Mouse (Mus musculus): ENCODE measurements around the gene Pla2g12b. TPM values are rescaled to one million over a fixed set of nuclear protein-coding genes. Genes with fewer than 3 reads are reported as not detected.

The Pla2g12b gene
- total RNA-seq, 1 experiment from 2014 or later: not detected

DNA sequence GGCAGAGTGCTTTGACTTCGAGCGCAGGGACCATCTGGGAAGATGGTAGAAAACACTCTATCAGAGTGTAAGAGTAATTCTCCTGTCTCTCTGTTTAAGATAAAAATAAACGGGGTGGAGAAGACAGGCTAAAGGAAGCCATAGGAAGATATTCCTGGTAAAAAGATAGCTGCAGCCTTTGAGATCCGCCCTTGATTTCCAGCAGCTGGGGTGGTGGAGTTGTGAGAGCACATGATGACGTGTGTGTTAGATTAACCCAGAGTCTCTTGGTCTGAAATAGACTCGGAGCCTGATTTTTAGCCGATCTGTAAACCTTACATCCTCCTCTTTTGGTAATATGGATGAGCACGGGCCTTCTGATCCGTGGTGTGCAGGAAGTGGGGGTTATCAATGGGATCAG is 44.1 kb downstream of the Pla2g12b start:
- no peak for ATAC-seq (replicated peaks; ENCODE audit: insufficient number of reproducible peaks, low FRiP score, low TSS enrichment, poor library complexity, severe bottlenecking)

DNA sequence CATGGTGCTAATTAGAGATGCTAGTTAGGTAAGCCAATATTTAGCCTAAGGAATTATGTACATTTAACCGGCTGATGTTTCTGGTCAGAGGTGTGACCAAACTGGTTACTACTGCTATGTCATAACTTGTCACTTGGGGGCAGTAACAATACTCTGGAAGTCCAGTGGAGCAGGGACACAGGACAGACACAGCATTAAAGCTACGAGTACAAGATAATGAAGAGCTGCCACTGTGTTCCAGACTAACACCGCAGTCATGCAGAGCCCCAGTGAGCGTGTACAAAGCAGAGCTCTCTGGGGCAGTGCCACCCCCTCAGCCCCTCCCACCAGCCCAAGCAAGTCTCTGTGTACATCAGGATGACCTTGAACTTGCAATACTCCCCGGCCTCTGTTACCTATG is 48.4 kb downstream of the Pla2g12b start:
- ATAC-seq (replicated peaks; ENCODE audit: insufficient number of reproducible peaks, low FRiP score, low TSS enrichment, poor library complexity, severe bottlenecking): no peak

DNA sequence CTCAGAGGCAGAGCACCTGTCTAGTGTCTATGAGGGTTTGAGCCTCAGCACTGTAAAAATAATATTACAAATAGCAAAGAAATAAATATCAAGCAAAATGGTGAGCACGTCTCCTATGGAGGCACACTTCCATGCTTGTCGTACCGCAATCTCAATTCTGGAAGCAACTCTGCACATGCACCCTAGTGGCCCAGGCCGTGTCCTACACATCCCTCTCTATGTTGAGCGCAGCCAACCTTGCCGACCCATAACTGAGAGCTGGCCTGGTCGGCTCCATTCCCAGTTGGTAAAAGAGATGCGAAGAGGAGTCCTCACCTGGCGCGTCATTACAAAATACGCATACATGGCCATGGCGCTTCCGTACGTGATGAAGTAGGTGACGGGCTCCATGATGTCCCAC is 51.2 kb downstream of the Pla2g12b start:
- no peak for ATAC-seq (replicated peaks; ENCODE audit: insufficient number of reproducible peaks, low FRiP score, low TSS enrichment, poor library complexity, severe bottlenecking)

DNA sequence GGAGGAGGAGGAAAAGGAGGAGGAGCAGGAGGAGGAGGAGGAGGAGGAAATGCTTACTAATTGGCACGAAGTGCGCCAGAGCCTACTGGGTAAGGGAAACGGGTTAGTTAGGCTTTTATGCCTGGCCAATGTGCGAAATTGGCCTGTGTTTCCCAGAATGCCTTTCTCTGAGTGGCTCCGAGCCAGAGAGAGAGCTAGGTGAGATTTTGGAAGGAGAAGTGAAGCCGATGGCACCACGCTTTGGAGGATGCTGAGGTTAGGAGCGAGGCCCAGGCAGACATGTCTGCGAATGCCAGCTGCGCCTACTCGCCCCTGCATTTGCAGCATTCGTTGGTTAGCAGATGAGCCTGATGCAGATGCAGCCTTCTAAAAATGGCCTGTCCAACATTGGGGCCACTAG is 56.3 kb downstream of the Pla2g12b start:
- ATAC-seq (replicated peaks; ENCODE audit: insufficient number of reproducible peaks, low FRiP score, low TSS enrichment, poor library complexity, severe bottlenecking): no peak

DNA sequence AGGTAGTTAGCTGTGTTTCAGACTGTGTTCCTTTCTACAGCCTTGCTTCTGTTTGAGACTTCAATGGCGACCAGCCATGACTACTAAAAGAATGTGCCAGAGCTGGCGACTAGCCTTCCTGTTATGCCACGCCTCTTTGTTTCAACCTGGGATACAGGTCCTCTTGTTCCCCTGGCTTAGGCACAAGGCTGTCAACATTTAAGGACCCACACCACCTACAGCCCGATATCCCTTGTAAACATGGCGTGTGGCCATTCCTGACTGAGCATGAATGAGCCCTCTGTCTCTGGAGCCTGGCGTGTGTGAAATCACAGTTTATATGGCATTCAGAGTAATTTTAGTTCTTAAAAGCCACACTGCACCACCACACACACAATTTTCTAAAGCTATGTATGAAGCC is 58.8 kb downstream of the Pla2g12b start:
- no peak for ATAC-seq (replicated peaks; ENCODE audit: insufficient number of reproducible peaks, low FRiP score, low TSS enrichment, poor library complexity, severe bottlenecking)

DNA sequence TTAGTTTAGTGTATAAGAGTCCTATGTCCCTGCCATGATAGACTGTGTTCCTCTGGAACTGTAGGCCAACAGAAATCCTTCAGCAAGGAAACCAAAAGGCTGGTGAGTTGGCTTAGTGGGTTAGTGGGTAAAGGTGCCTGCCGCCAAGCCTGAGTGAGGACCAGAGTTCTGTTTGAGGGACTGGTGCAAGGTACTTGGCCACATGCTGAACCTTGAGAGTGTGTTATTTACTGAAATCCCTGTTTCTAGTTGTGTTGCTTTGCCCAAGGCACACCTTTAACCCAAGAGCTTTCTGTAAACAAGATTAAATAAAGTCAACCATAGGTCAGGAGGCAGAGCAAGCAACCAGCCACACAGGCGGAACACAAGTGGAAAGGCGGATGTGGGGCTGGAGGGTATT is 62.1 kb downstream of the Pla2g12b start:
- no peak for ATAC-seq (replicated peaks; ENCODE audit: insufficient number of reproducible peaks, low FRiP score, low TSS enrichment, poor library complexity, severe bottlenecking)

DNA sequence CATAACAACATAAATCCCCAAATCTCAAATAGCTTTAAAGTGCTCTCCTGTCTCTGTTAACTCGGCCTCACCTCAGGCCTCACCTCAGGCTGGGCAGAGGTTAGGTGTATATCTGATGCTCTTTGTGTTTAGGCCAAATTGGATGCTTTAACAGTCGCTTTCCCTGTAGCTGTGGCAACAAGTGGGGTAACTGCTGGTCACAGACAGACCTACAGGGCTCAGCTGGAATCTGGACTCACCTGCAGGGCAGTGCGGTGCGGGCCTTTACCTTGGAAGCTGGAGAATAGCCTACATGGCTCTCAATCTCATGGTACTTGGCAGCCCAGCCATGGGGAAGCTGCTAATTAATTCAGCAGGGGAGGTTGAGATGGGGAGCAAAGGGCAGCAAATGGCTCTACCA is 63.2 kb downstream of the Pla2g12b start:
- ATAC-seq (replicated peaks; ENCODE audit: insufficient number of reproducible peaks, low FRiP score, low TSS enrichment, poor library complexity, severe bottlenecking): no peak

DNA sequence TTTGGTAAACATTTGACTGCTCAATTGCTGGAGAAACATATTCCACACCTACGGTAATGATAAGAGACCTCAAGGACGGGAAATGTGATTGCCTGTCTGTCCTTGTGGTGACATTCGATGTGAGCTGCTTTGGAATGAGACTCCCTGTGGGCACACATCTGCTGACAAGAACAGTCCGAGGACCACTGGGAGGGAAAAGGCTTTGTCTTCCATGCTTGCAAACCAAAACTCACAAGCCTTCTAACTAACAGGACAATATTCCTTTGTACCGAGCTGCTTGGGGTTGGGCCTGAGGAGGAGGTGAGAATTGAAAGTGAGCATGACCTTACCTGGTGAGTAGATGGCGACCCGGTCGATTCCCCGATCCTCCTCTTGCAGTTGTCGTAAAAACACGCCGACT is 63.8 kb downstream of the Pla2g12b start:
- no peak for ATAC-seq (replicated peaks; ENCODE audit: insufficient number of reproducible peaks, low FRiP score, low TSS enrichment, poor library complexity, severe bottlenecking)

DNA sequence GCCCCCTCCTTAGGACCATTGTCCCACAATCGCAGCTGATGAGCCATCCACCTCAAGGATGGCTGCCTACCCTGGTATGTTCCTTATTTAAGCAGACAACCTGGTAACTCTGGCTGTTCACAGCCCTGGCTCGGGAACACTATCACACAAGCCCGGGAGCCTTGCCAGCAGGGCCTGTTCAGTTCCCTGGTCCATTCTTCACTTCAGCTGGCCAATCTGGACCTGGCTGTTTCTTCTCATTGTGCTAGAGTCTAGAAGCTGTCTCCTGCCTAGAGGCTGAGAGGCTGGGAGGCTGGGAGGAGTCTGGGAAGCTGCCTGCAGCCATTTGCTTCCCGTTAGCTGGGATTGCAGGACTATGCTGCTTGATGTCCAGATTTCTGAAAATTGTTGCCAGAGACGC is 67.0 kb downstream of the Pla2g12b start:
- no peak for ATAC-seq (replicated peaks; ENCODE audit: insufficient number of reproducible peaks, low FRiP score, low TSS enrichment, poor library complexity, severe bottlenecking)

Other genes with a start within 250 kb of the Pla2g12b start
- 14.7 to 33.3 TPM (median 15.0 TPM) in 3 replicates for gene Sept10, start 181.8 kb upstream of the Pla2g12b start, total RNA-seq (2017)
- 111 to 129 TPM (median 120 TPM) in 3 replicates for gene Sowahc, start 181.7 kb upstream of the Pla2g12b start, total RNA-seq (2017)
- gene P4ha1, start 80.4 kb upstream of the Pla2g12b start, total RNA-seq (2017): 55.0 to 101 TPM (median 84.1 TPM) in 3 replicates
- gene Gm10273, start 8.0 kb upstream of the Pla2g12b start, total RNA-seq (2017): 19.9 to 76.6 TPM (median 34.6 TPM) in 3 replicates
- gene Oit3, start 38.1 kb downstream of the Pla2g12b start, total RNA-seq (2017): 0.19 to 1.4 TPM (median 1.1 TPM) in 3 replicates
- not detected in 3 replicates for gene Gm10322, start 212.4 kb downstream of the Pla2g12b start, total RNA-seq (2017)
- 14.7 to 23.8 TPM (median 23.2 TPM) in 3 replicates for gene Mcu, start 213.0 kb downstream of the Pla2g12b start, total RNA-seq (2017)

All from monocyte, adult 5-6 weeks (primary cell).